Mouse (Mus musculus) splenic B cell, adult 2 months (primary cell): ENCODE results near the gene Sox21.

Experiments used
- DNase-seq: peaks from one replicate; pipeline ENCODE4 v3.0.0-alpha.2; 2011; ENCODE audit warnings: low read depth, low spot score
- H3K27me3 ChIP-seq: 2 replicates; pipeline ENCODE4 v1.6.1; 2012; ENCODE audit warnings: mild to moderate bottlenecking, low read length, moderate library complexity, mixed read lengths; ENCODE audit not compliant: control insufficient read depth, poor library complexity, insufficient read depth, severe bottlenecking
- H3K36me3 ChIP-seq: 2 replicates; pipeline ENCODE4 v1.6.1; 2012; ENCODE audit warnings: mild to moderate bottlenecking, low read length, moderate library complexity, mixed read lengths; ENCODE audit not compliant: control insufficient read depth, poor library complexity, insufficient read depth, severe bottlenecking

Gene Sox21

DNA sequence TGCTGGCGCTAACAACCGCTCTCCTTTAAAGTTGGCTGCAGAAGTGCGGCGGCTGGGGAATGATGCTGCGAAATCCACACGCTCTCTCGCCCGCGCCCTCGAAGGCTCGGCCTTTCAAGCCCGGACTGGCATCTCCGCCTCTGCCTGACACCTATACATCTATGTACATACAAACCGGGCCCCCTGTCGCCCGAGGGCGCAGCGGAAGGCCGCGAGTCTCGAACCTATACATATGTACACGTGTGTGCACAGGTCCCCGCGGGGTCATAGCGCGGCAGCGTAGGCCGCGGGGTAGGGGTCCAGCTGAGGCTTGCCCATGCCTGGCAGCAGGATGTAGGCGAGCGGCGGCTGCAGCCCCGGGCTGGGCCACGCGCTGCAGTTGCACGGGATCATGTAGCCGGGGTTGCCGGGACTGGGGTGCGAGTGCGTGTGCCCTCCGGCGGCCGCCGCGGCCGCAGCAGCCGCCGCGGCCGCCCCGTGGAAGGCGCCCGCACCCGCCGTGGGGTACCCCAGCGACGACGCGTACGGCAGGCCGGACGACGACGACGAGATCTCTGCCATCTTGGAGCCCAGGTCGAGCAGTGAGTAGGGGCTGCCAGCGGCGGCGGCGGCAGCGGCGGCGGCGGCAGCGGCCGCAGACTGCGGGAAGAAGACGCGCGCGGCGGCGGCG, 2.2 kb downstream of the Sox21 start:
- Histone ChIP-seq H3K27me3 (peaks cover 6% of the 10 kb centered on the region), H3K36me3 (no peaks in the 10 kb centered on the region)
- no peak for DNase-seq

DNA sequence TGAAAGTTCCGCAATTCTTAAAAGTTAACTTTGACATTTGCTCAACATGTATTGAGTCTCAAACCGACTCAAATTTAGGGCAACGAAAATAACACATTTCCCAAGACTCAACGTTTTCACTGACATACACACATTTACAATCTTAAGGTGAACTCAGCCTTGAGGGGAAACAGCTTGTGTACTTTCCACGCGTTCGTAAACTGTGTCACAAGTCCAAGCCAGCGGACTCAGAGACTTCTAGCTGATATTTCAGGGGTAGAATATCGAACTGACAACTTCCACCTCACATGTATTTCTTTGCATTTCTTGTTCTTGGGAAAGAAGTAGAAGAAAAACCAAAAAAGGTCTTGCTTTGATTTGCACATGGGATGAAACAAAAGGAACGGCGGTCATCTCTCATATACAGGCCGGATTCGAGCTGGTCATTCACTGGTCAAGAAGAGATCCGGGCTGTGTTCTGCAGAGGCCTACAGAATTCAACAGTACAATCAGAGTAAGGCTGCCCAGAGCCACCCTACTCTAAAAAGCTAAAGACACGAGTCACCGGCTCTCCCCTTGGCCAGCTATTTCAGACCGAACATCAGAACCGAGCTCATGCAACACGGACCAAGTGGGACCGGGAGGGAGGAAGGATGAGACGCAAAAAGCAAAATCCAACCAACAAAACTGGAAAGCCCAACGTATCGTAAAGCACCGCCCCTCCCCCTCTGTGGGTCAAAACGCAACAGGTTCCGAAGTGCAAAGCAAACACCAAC, 2.9 kb downstream of the Sox21 start:
- peaks cover 6% of the 10 kb centered on the region for H3K27me3 ChIP-seq
- no peak for DNase-seq
- no peaks in the 10 kb centered on the region for H3K36me3 ChIP-seq

- H3K27me3 ChIP-seq: peaks cover 6% of the 10 kb centered on the region
- no peaks in the 10 kb centered on the region for H3K36me3 ChIP-seq
- DNase-seq: no peak
Measured at GRCm38 (mm10) chr14:118232381-118232970, 4.4 kb downstream of the Sox21 start.

- DNase-seq: no peak
- Histone ChIP-seq H3K27me3 (peaks cover 3% of the 10 kb centered on the region; the same call in 1 of the 2 replicates), H3K36me3 (no peaks in the 10 kb centered on the region)
Measured at GRCm38 (mm10) chr14:118226471-118227155, 10.2 kb downstream of the Sox21 start.

DNA sequence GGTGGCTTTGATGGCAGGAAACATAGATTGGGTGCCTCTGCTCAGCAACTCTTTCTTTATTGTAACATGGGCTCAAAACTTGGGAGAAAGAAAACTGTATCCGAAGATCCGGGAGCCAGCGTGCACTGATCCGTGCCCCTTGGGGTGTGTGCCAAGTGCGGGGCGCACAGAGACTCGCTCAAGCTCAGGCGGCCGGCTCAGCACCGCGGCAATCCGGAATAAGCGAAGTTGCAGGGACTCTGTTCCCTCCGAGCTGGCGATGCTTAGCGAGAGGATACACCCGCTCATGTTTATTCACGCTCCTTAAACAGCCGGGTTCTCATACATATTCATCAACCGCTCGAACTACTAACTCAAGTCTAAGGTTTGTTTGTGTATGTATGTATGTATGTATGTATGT, 10.9 kb downstream of the Sox21 start:
- no peak for DNase-seq
- H3K36me3 ChIP-seq: no peaks in the 10 kb centered on the region
- peaks cover 3% of the 10 kb centered on the region; the same call in 1 of the 2 replicates for H3K27me3 ChIP-seq

DNA sequence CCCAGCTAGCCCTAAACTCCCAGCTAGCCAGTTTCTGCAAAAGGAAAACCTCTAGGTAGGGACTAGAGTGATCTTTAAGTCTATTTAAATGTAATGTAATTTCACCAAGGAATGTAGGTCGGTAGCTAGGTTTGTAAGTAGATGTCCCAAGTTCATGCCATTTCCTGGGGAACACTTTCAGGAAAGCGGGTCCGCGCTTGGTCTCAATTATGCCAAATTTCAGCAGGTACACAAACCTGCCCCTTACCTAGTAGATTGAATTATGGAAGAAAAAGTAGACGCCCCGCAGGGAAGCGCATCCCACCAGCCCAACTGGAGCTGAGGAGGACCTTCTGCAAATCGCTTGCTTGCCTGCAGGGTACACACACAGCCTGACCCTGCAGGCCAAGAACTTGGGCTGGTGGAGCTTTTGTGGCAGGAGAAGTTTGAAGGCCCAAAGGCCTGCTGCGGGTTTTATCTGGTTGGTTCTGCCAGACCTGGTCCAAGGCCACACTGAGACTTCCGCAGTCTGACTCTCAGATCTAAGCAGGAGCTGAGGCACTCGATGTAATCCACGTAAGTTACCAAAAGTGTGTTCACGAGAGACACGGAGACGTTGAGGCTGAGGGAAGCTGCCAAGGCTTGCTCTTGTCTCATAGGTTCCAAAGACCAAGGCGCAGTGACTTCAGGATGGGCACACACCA, 11.6 kb downstream of the Sox21 start:
- H3K27me3 ChIP-seq: peaks cover under 1% of the 10 kb centered on the region; the same call in 1 of the 2 replicates
- no peak for DNase-seq
- H3K36me3 ChIP-seq: no peaks in the 10 kb centered on the region

GRCm38 (mm10) chr14:118220885-118221284, 15.9 kb downstream of the Sox21 start:
- DNase-seq: no peak

GRCm38 (mm10) chr14:118216826-118217225, 20.0 kb downstream of the Sox21 start:
- DNase-seq: no peak
- H3K27me3 ChIP-seq: no peaks in the 10 kb centered on the region
- H3K36me3 ChIP-seq: no peaks in the 10 kb centered on the region

More at GRCm38 (mm10) chr14:118220885-118221284, 15.9 kb downstream of the Sox21 start:
- no peaks in the 10 kb centered on the region for H3K36me3 ChIP-seq
- no peaks in the 10 kb centered on the region for H3K27me3 ChIP-seq

DNA sequence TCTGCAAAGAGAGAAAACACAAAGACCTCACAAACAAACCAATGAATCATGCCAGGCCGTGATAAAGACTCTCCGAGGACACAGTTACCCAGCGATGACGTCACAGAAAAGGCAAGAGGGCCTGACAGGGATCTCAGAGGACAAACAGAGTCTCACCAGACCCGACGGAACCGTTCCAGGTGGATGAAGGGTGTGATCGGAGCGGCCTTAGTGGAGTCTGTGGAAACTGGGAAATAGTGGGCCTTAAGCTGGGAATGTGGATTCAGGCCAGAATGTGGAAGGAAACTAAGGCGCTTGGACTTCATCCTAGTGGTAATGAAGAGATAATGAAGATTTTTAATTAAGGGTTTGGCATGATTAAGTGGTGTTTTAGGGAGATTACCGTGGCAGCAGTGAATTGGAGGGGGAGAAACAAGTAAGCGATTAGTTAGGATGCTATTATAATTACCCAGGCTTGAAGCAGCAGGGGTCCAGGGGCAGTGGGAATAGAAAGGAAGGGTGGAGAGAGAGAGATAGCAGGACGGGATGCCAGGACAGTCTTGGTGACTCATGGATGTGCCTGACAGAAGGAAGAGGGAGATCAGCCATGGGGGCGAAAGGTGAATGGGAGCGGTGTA, 24.5 kb downstream of the Sox21 start:
- no peaks in the 10 kb centered on the region for H3K27me3 ChIP-seq
- DNase-seq: no peak
- no peaks in the 10 kb centered on the region for H3K36me3 ChIP-seq

- no peak for DNase-seq
- no peaks in the 10 kb centered on the region for H3K27me3 ChIP-seq
- no peaks in the 10 kb centered on the region for H3K36me3 ChIP-seq
Measured at GRCm38 (mm10) chr14:118209642-118210041, 27.2 kb downstream of the Sox21 start.

GRCm38 (mm10) chr14:118207347-118207746, 29.5 kb downstream of the Sox21 start:
- no peak for DNase-seq
- Histone ChIP-seq H3K27me3 (no peaks in the 10 kb centered on the region), H3K36me3 (no peaks in the 10 kb centered on the region)

- no peaks in the 10 kb centered on the region for H3K36me3 ChIP-seq
- no peaks in the 10 kb centered on the region for H3K27me3 ChIP-seq
- DNase-seq: peak; percentile 31
Measured at GRCm38 (mm10) chr14:118203031-118203430, 33.8 kb downstream of the Sox21 start.

DNA sequence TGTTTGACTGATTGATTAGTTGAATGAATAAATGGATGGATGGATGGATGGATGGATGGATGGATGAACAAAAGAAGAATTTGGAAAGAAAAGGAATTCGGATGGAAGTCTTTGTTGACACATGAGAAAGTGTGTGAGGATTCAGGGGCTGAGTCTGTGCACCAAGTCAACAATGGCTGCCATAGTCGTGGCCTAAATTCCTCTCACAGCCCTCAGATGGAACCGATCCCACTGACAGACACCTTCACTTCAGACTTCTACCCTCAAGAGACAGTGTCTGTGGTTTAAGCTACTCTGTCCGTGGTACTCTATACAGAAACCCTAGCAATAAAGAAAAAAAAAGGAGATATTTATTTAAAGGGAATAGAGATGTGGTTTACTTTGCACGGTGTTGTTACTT, 34.8 kb downstream of the Sox21 start:
- no peaks in the 10 kb centered on the region for H3K27me3 ChIP-seq
- H3K36me3 ChIP-seq: no peaks in the 10 kb centered on the region
- no peak for DNase-seq

DNA sequence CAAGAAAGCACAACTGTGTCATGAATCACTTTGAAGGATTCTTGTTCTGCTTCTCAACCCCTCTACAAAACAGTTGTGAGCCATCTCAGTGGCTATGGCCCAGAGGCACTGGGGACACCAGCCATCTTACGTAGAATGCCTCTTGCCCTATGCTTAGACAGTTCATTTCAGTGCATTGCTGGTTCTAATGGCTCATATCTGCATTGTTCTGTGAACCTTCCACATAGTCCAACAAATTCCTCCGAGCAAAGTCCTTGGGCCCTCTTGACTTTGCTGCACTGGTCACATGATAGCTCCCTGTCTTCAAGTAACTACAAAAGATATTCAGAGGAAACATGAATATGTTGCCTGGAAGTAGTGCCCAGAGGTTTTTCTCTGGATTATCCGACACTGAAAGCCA, 36.1 kb downstream of the Sox21 start:
- H3K36me3 ChIP-seq: no peaks in the 10 kb centered on the region
- no peaks in the 10 kb centered on the region for H3K27me3 ChIP-seq
- no peak for DNase-seq
